ENCODE assay signal across 8 mouse cellular contexts in the genomic region with DNA sequence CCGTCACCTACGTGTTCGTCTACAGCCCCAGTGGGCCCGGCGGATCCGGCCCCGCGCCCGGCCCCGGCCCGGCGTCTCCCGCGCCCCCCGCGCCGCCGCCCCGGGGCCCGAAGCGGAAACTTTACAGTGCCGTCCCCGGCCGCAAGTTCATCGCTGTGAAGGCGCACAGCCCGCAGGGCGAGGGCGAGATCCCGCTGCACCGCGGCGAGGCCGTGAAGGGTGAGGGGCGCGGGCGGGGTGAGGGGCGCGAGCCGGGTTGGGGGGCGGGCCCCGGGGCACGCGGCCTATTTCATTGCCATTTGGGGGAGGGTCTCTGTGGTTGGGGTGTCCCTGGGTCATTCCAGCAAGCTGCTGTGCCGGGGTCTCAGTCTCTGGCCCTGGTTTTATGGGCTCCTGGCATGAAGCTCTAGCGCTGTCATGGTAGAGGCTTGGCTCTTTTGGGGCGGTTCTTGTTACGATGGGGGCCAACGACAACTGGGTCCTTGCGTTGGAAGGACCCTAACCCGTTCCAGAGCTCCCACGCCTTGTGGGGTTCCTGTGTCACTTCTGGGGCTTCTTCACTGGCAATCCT. TPM values are rescaled to one million over a fixed set of nuclear protein-coding genes. Genes with fewer than 3 reads are reported as not detected.
A peak's percentile ranks its signal among the peaks of the same experiment; 100 is the strongest.
DNase-seq lines count a peak whose midpoint lies in the region; ATAC-seq and TF ChIP-seq lines count a peak whose summit lies in the region.

No protein-coding gene starts in this region.

- H3K9me3 ChIP-seq in E14TG2a.4 (ENCODE audit: low read length): no peaks in the 10 kb centered on the region
- no peaks in the 10 kb centered on the region for H3K9me3 ChIP-seq in forebrain, postnatal 0 days (ENCODE audit: low read length)
- H3K9me3 ChIP-seq in midbrain, embryonic 10.5 days (replicated peaks): no peaks in the 10 kb centered on the region

- TF ChIP-seq CTCF in cerebellum, adult 2 months (IDR thresholded peaks at IDR 0.05; ENCODE audit: borderline replicate concordance, insufficient read depth, low read depth, low read length): no peak
- TF ChIP-seq CTCF in E14TG2a.4 (conservative IDR thresholded peaks at IDR 0.05; ENCODE audit: low read length): no peak
- no peak for TF ChIP-seq CTCF in forebrain, postnatal 0 days (IDR thresholded peaks at IDR 0.05; ENCODE audit: low read depth)

- H3K27me3 ChIP-seq in cerebellum, adult 2 months (ENCODE audit: control insufficient read depth, insufficient read depth, low read length): no peaks in the 10 kb centered on the region
- peaks cover 53% of the 10 kb centered on the region for H3K27me3 ChIP-seq in E14TG2a.4 (ENCODE audit: insufficient read depth, low read length)
- no peaks in the 10 kb centered on the region; the same call in 1 of the 2 replicates for H3K27me3 ChIP-seq in forebrain, postnatal 0 days (ENCODE audit: insufficient read depth, low read length)
- H3K27me3 ChIP-seq in midbrain, embryonic 10.5 days (ENCODE audit: low read depth, poor library complexity, severe bottlenecking): peaks cover 53% of the 10 kb centered on the region

- peak overlapping the region; percentile 79 for H3K27ac ChIP-seq in cerebellum, adult 2 months (ENCODE audit: insufficient read depth, low read length)
- no peak overlapping the region for H3K27ac ChIP-seq in forebrain, postnatal 0 days (ENCODE audit: low read depth, low read length)
- H3K27ac ChIP-seq in midbrain, embryonic 10.5 days (replicated peaks): no peak overlapping the region; the same call in 1 of the 2 replicates

- H3K9ac ChIP-seq in forebrain, postnatal 0 days: peak overlapping the region; percentile 56

- 13% methylated on average over 51 of the region's 52 CpGs for WGBS in cerebellum, adult 2 months
- WGBS in forebrain, postnatal 0 days: 6% methylated on average over 49 of the region's 52 CpGs
- WGBS in midbrain, embryonic 10.5 days: 2% methylated on average over 52 of the region's 52 CpGs

- no peaks in the 10 kb centered on the region for H3K36me3 ChIP-seq in E14TG2a.4 (ENCODE audit: insufficient read depth, low read length)
- peaks cover 13% of the 10 kb centered on the region; the same call in 1 of the 2 replicates for H3K36me3 ChIP-seq in forebrain, postnatal 0 days (ENCODE audit: insufficient read depth)
- peaks cover 5% of the 10 kb centered on the region; the same call in 1 of the 2 replicates for H3K36me3 ChIP-seq in midbrain, embryonic 10.5 days

- DNase-seq in cerebellum, adult 2 months: peak; percentile 45 to 61
- no peak for DNase-seq in cerebellum, postnatal 4 days (ENCODE audit: low spot score in 2 of 2)
- no peak for DNase-seq in forebrain, postnatal 0 days
- DNase-seq in midbrain, embryonic 10.5 days (ENCODE audit: low spot score): peak; percentile 44
- DNase-seq in spleen, adult 12 weeks (ENCODE audit: low spot score): no peak
- DNase-seq in testis, postnatal 10 days (ENCODE audit: low spot score): no peak
- no peak for DNase-seq in layer of hippocampus, adult 18-20 months (ENCODE audit: low spot score in 2 of 2)

- H3K4me1 ChIP-seq in cerebellum, adult 2 months (ENCODE audit: control insufficient read depth, insufficient read depth, low read length): peaks cover 47% of the 10 kb centered on the region
- peaks cover 28% of the 10 kb centered on the region for H3K4me1 ChIP-seq in E14TG2a.4 (replicated peaks; ENCODE audit: low read depth, low read length)
- H3K4me1 ChIP-seq in forebrain, postnatal 0 days (ENCODE audit: insufficient read depth): 0 out of 2 replicates have a peak, but pooled peaks cover 5% of the 10 kb centered on the region
- H3K4me1 ChIP-seq in midbrain, embryonic 10.5 days: peaks cover 13% of the 10 kb centered on the region

- TF ChIP-seq POLR2A in cerebellum, adult 2 months (IDR thresholded peaks at IDR 0.05; ENCODE audit: borderline replicate concordance, insufficient read depth, low read length): no peak

- peak; percentile 42; the same call in 1 of the 2 replicates for ATAC-seq in forebrain, postnatal 0 days

- H3K4me2 ChIP-seq in forebrain, postnatal 0 days (ENCODE audit: low read depth): peak overlapping the region; percentile 90

- H3K4me3 ChIP-seq in cerebellum, adult 2 months (replicated peaks; ENCODE audit: insufficient read depth, low read depth, low read length): peak overlapping the region; percentile 66
- H3K4me3 ChIP-seq in E14TG2a.4 (replicated peaks; ENCODE audit: low read length): peak overlapping the region; percentile 78
- peak overlapping the region; percentile 60 for H3K4me3 ChIP-seq in forebrain, postnatal 0 days (ENCODE audit: low read depth, low read length)
- H3K4me3 ChIP-seq in midbrain, embryonic 10.5 days: peak overlapping the region; percentile 69

RNA-seq across cellular contexts. Expression of a gene that starts 24.7 kb away (rescaled TPM):
- 84.7 and 97.2 TPM in 2 replicates for polyA plus RNA-seq in cerebellum, adult 2 months (2012; rRNA removed)
- 38.9 and 42.4 TPM in 2 replicates for total RNA-seq in forebrain, postnatal 0 days (2014; rRNA removed)
- 5.9 and 10.6 TPM in 2 replicates for polyA plus RNA-seq in forebrain, postnatal 0 days (2015; fragmentation: Nextera tagmentation; extraction: Ambion mirVana)
- polyA plus RNA-seq in midbrain, embryonic 10.5 days (2016; fragmentation: Nextera tagmentation; extraction: Ambion mirVana): 2.1 and 2.6 TPM in 2 replicates
- total RNA-seq in layer of hippocampus, adult 18-20 months (2021): 100 to 1,000 TPM; 232 to 243 TPM

RNA-seq across cellular contexts. Expression of a gene that starts 44.0 kb away (rescaled TPM):
- 2.4 and 2.6 TPM in 2 replicates for polyA plus RNA-seq in cerebellum, adult 2 months (2012; rRNA removed)
- total RNA-seq in forebrain, postnatal 0 days (2014; rRNA removed): 2.0 and 3.6 TPM in 2 replicates
- polyA plus RNA-seq in forebrain, postnatal 0 days (2015; fragmentation: Nextera tagmentation; extraction: Ambion mirVana): 1.3 and 2.0 TPM in 2 replicates
- polyA plus RNA-seq in midbrain, embryonic 10.5 days (2016; fragmentation: Nextera tagmentation; extraction: Ambion mirVana): 0.10 and 0.47 TPM in 2 replicates
- 1 to 10 TPM in 1 of 2 experiments, under 1 TPM in 1; 0.66 to 1.0 TPM for total RNA-seq in layer of hippocampus, adult 18-20 months (2021)

RNA-seq across cellular contexts. Expression of a gene that starts 46.9 kb away (rescaled TPM):
- 39.2 and 40.9 TPM in 2 replicates for polyA plus RNA-seq in cerebellum, adult 2 months (2012; rRNA removed)
- 24.5 and 32.4 TPM in 2 replicates for total RNA-seq in forebrain, postnatal 0 days (2014; rRNA removed)
- 25.4 and 29.0 TPM in 2 replicates for polyA plus RNA-seq in forebrain, postnatal 0 days (2015; fragmentation: Nextera tagmentation; extraction: Ambion mirVana)
- 13.5 and 14.0 TPM in 2 replicates for polyA plus RNA-seq in midbrain, embryonic 10.5 days (2016; fragmentation: Nextera tagmentation; extraction: Ambion mirVana)
- total RNA-seq in layer of hippocampus, adult 18-20 months (2021): 10 to 100 TPM; 28.1 to 29.6 TPM

Comparison
In these comparisons a context has a peak if more than half of its experiments do, and no peak if none do; other contexts are left out.
1. DNase-seq: peak in cerebellum, adult 2 months (2 of 2) and midbrain, embryonic 10.5 days (single experiment); none in cerebellum, postnatal 4 days (0 of 2), forebrain, postnatal 0 days (single experiment), spleen, adult 12 weeks (single experiment), testis, postnatal 10 days (single experiment) and layer of hippocampus, adult 18-20 months (0 of 2).
2. Peak in every context shown above with its lines, with median percentiles within 50 percentile points of each other: H3K4me3 ChIP-seq.